Mouse (Mus musculus): ENCODE results near the gene Paics.

Paics gene

GRCm38 (mm10) chr5:76947758-76948157 is 3.3 kb upstream of the Paics start:
- in situ Hi-C loops (cut with MboI; ENCODE audit: unreplicated experiment in 2 of 2): loop anchor here in 1 of 2 experiments (5.0 kb wide), 1 partner anchor 40 kb away; the partner anchor contains the start of gene Aasdh

- in situ Hi-C loops (cut with MboI; ENCODE audit: unreplicated experiment in 2 of 2): loop anchor here (5.0 to 25.0 kb wide), 2 partner anchors 48 to 363 kb away; partner anchors contain the start of gene Cep135 (in 1 of the 2)
These were observed 583 bp upstream of the Paics start for GRCm38 (mm10) chr5:76950343-76951105.

- in situ Hi-C loops (cut with MboI; ENCODE audit: unreplicated experiment in 2 of 2): loop anchor here (5.0 to 25.0 kb wide), 2 partner anchors 50 to 365 kb away; partner anchors contain the start of gene Cep135 (in 1 of the 2)
These were observed 1.3 kb downstream of the Paics start for GRCm38 (mm10) chr5:76952112-76953040.

- in situ Hi-C loops (cut with MboI; ENCODE audit: unreplicated experiment in 2 of 2): loop anchor here (5.0 to 25.0 kb wide), 2 partner anchors 51 to 366 kb away; partner anchors contain the start of gene Cep135 (in 1 of the 2)
These were observed 2.7 kb downstream of the Paics start for GRCm38 (mm10) chr5:76953794-76954193.

GRCm38 (mm10) chr5:76954271-76954900 is 3.3 kb downstream of the Paics start:
- in situ Hi-C loops (cut with MboI; ENCODE audit: unreplicated experiment in 2 of 2): loop anchor here (5.0 to 25.0 kb wide), 2 partner anchors 52 to 367 kb away; partner anchors contain the start of gene Cep135 (in 1 of the 2)

- in situ Hi-C loops (cut with MboI; ENCODE audit: unreplicated experiment in 2 of 2): loop anchor here in 1 of 2 experiments (25.0 kb wide), 1 partner anchor 368 kb away; the partner anchor contains the start of gene Cep135
These were observed 4.4 kb downstream of the Paics start for GRCm38 (mm10) chr5:76955474-76955873.

GRCm38 (mm10) chr5:76957954-76958353 is 6.8 kb downstream of the Paics start:
- in situ Hi-C loops (cut with MboI; ENCODE audit: unreplicated experiment in 2 of 2): loop anchor here in 1 of 2 experiments (25.0 kb wide), 1 partner anchor 371 kb away; the partner anchor contains the start of gene Cep135

GRCm38 (mm10) chr5:76959587-76959986 is 8.5 kb downstream of the Paics start:
- in situ Hi-C loops (cut with MboI; ENCODE audit: unreplicated experiment in 2 of 2): loop anchor here in 1 of 2 experiments (25.0 kb wide), 1 partner anchor 372 kb away; the partner anchor contains the start of gene Cep135

GRCm38 (mm10) chr5:76962545-76962944 is 11.4 kb downstream of the Paics start:
- in situ Hi-C loops (cut with MboI; ENCODE audit: unreplicated experiment in 2 of 2): loop anchor here (10.0 to 25.0 kb wide), 2 partner anchors 375 to 378 kb away; partner anchors contain the start of gene Cep135 (in 2 of the 2)

GRCm38 (mm10) chr5:76964651-76965050 is 13.5 kb downstream of the Paics start:
- in situ Hi-C loops (cut with MboI; ENCODE audit: unreplicated experiment in 2 of 2): loop anchor here (10.0 to 25.0 kb wide), 2 partner anchors 377 to 380 kb away; partner anchors contain the start of gene Cep135 (in 2 of the 2)

GRCm38 (mm10) chr5:76969250-76969649 is 18.1 kb downstream of the Paics start:
- in situ Hi-C loops (cut with MboI; ENCODE audit: unreplicated experiment in 2 of 2): loop anchor here (10.0 to 25.0 kb wide), 2 partner anchors 382 to 384 kb away; partner anchors contain the start of gene Cep135 (in 2 of the 2)

GRCm38 (mm10) chr5:76971115-76971514 is 20.0 kb downstream of the Paics start:
- in situ Hi-C loops (cut with MboI; ENCODE audit: unreplicated experiment in 2 of 2): loop anchor here in 1 of 2 experiments (25.0 kb wide), 1 partner anchor 384 kb away; the partner anchor contains the start of gene Cep135

GRCm38 (mm10) chr5:76973488-76973887 is 22.4 kb downstream of the Paics start:
- in situ Hi-C loops (cut with MboI; ENCODE audit: unreplicated experiment in 2 of 2): loop anchor here in 1 of 2 experiments (25.0 kb wide), 1 partner anchor 386 kb away; the partner anchor contains the start of gene Cep135

- in situ Hi-C loops (cut with MboI; ENCODE audit: unreplicated experiment in 2 of 2): loop anchor here in 1 of 2 experiments (25.0 kb wide), 1 partner anchor 387 kb away; the partner anchor contains the start of gene Cep135
These were observed 23.1 kb downstream of the Paics start for GRCm38 (mm10) chr5:76974207-76974553.

- in situ Hi-C loops (cut with MboI; ENCODE audit: unreplicated experiment in 2 of 2): loop anchor here in 1 of 2 experiments (25.0 kb wide), 2 partner anchors 238 to 387 kb away; partner anchors contain the start of genes Cep135 and Spink2
These were observed 23.6 kb downstream of the Paics start, which contains the start of gene Srp72 for GRCm38 (mm10) chr5:76974554-76975285. TSS of gene Srp72 (plus strand) at chr5:76974683.

- in situ Hi-C loops (cut with MboI; ENCODE audit: unreplicated experiment in 2 of 2): loop anchor here in 1 of 2 experiments (25.0 kb wide), 1 partner anchor 237 kb away; the partner anchor contains the start of gene Spink2
These were observed 24.6 kb downstream of the Paics start for GRCm38 (mm10) chr5:76975736-76976135.

- in situ Hi-C loops (cut with MboI; ENCODE audit: unreplicated experiment in 2 of 2): loop anchor here in 1 of 2 experiments (25.0 kb wide), 1 partner anchor 228 kb away; the partner anchor contains the start of gene Spink2
These were observed 32.9 kb downstream of the Paics start for GRCm38 (mm10) chr5:76984015-76984414.

- in situ Hi-C loops (cut with MboI; ENCODE audit: unreplicated experiment in 2 of 2): loop anchor here in 1 of 2 experiments (25.0 kb wide), 1 partner anchor 222 kb away; the partner anchor contains the start of gene Spink2
These were observed 39.7 kb downstream of the Paics start for GRCm38 (mm10) chr5:76990789-76991188.
